Mouse (Mus musculus) megakaryocyte-erythroid progenitor cell, adult 5 weeks (primary cell): ENCODE measurements around the gene Prkar1b. TPM values are rescaled to one million over a fixed set of nuclear protein-coding genes. Genes with fewer than 3 reads are reported as not detected.

ENCODE experiments used
- polyA plus RNA-seq: library from polyadenylated mRNA; stranded (reverse); fragments of >175 nt; gene quantifications from 2 replicates; pipeline ENCODE4 v1.2.3, GENCODE M21; 2012

Gene Prkar1b
- 0.53 and 2.4 TPM in 2 replicates for polyA plus RNA-seq

DNA sequence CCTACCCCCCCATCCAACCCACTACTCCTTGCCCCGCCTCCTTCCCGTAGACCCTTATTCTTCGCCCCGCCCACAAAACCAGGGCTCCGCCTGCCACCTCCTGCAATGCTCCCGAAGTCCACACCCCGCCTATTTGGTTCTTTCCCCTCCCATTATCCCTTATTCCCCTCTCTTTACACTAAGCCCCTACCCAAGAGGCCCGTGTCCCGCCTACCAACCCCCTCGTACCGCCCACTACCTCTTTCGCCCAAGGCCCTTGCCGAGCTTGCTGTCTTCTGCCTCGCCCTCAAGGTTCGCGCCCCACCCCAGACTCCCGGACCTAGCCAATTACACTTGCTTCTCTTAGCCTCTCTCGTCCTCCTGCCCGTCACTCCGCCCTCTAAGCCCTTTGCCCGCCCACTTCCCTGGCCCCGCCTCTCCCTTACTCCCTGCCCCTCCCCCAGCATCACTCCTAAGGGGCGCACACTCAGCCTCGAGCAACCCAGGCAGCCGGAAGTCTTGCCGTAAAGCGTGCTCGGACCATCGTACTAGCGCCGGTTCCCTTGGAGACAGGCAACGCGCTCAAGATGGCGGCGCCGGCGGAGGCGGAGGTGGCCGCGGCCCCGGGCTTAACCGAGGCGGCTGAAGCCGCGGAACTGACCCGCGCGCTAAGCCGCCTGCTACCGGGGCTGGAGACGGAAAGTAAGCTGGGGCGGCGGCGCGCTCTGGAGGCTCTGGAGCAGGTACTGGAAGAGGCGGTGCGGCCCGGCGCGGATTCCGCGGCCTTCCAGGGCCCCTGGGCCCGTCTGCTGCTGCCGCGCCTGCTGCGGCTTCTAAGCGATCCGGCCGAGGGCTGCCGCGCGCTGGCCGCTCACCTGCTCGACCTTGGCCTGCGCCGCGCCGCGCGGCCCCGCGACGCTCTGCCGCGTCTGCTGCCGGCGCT lies at the start of gene Prkar1b, which contains the start of gene Dnaaf5:
Prkar1b (minus strand) TSS at position 321 of the 922 bp plus-strand sequence.
Dnaaf5 (plus strand) TSS at position 543 of the 922 bp plus-strand sequence.

DNA sequence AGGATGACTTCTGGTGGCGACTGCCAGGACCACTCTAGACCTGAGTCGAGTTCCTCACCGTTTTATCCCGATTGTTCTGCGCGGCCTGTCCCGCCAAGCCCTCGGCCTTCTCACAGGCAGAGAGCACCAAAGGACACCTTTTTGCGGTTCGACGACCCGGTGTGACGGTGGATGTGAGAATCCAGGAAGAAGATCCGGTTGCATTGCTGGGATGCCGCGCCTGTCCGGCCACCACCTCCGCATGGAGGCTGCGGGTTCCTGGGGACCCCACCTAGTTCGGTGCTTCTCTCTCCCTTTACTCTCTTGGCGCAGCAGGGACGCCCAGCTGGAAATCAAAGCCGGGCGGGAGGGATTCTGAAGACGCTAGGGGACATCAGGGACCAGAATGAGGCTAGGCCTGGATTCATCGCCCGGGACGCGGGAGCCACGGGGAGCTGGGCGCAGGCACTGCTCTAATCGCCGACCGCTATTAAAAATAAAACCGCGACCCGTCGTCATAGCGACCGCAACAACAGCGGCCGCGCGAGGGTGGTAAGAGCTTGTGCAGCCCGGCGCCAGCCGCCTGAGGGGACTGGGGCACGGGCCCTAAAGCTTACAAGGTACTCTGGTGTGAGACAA lies 152.5 kb downstream of the Prkar1b start, which contains the start of gene Pdgfa:
Pdgfa (minus strand) TSS at position 200 of the 618 bp plus-strand sequence.

Other genes with a start within 250 kb of the Prkar1b start
- gene Pdgfa, start 152.6 kb downstream of the Prkar1b start, polyA plus RNA-seq: 0.90 and 1.2 TPM in 2 replicates
- 50.7 and 61.5 TPM in 2 replicates for gene Dnaaf5, start 222 bp upstream of the Prkar1b start, polyA plus RNA-seq
- gene Sun1, start 50.6 kb upstream of the Prkar1b start, polyA plus RNA-seq: 13.7 and 14.2 TPM in 2 replicates
- gene Get4, start 102.3 kb upstream of the Prkar1b start, polyA plus RNA-seq: 60.9 and 71.8 TPM in 2 replicates
- 67.4 and 83.3 TPM in 2 replicates for gene Adap1, start 175.6 kb upstream of the Prkar1b start, polyA plus RNA-seq
- 37.3 and 41.7 TPM in 2 replicates for gene Cox19, start 201.4 kb upstream of the Prkar1b start, polyA plus RNA-seq
- gene Cyp2w1, start 202.6 kb upstream of the Prkar1b start, polyA plus RNA-seq: not detected in 2 replicates
- 16.1 and 17.3 TPM in 2 replicates for gene Gpr146, start 227.7 kb upstream of the Prkar1b start, polyA plus RNA-seq